Mouse (Mus musculus): Measurements from ENCODE around the gene Robo3. TPM values are rescaled to one million over a fixed set of nuclear protein-coding genes. Genes with fewer than 3 reads are reported as not detected.

Gene Robo3
- polyA plus RNA-seq (2011; ENCODE audit: insufficient read depth, insufficient read length, low read depth, missing spikeins): 1.5 and 1.7 TPM in 2 replicates

DNA sequence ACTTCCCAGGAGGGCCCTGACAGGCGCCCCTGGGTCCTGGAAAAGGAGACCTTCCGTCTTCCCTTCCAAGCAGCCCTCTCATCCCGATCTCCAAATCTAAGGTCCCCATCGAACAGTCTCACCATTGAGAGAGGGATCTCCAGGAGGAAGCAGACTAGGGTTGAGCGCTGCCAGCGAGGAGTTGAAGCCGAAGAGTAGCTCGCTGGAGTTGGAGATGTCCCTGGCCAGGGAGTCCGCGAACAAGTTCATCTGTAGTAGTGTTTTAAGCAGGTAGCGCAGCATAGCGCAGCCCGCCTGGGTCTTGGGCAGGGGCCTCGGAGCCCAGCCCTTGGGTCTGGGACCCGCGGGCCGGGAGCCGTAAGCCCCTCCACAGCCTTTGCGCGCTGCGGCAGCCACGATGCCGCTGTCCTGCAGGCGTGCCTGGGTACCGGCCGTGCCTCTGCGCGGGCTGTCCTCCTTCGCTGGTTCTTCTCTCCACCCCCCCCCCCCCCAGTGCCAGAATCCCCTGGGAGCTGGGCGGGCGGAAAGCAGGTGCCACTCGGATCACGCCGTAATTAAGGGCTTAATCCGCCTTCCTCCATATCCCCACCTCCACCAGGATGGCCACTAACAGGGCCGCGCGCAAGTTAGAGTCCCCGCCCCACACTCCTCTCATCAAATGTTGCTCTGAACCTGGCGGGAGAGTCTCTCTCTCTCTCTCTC, at the start of gene Robo3:
Gene Robo3 (minus strand): TSS at position 527 of the 702 bp plus-strand sequence.
- Histone ChIP-seq H3K9ac (ENCODE audit: low read depth, poor library complexity, severe bottlenecking) (peak within 1 kb of the TSS; percentile 33), H3K27ac (ENCODE audit: insufficient read depth, low read length) (no peak within 1 kb of the TSS), H3K4me1 (ENCODE audit: control insufficient read depth, insufficient read depth, low read length) (peaks cover 2% of the 10 kb centered on the region), H3K27me3 (ENCODE audit: control insufficient read depth, insufficient read depth, low read length, poor library complexity, severe bottlenecking) (peaks cover 8% of the 10 kb centered on the region), H3K4me3 (ENCODE audit: low read depth, low read length) (peak within 1 kb of the TSS; percentile 53), H3K36me3 (ENCODE audit: control insufficient read depth, insufficient read depth, low read length, poor library complexity, severe bottlenecking) (no peaks in the 10 kb centered on the region), H3K9me3 (replicated peaks; ENCODE audit: control insufficient read depth, insufficient read depth, low read length, poor library complexity, severe bottlenecking) (no peaks in the 10 kb centered on the region)
- no peak for TF ChIP-seq EP300 (IDR thresholded peaks at IDR 0.05; ENCODE audit: insufficient read depth, low read depth, low read length)
- no peak for TF ChIP-seq POLR2A (IDR thresholded peaks at IDR 0.05; ENCODE audit: insufficient read depth, low read length)
- TF ChIP-seq CTCF (IDR thresholded peaks at IDR 0.05; ENCODE audit: low read depth, low read length): no peak

DNA sequence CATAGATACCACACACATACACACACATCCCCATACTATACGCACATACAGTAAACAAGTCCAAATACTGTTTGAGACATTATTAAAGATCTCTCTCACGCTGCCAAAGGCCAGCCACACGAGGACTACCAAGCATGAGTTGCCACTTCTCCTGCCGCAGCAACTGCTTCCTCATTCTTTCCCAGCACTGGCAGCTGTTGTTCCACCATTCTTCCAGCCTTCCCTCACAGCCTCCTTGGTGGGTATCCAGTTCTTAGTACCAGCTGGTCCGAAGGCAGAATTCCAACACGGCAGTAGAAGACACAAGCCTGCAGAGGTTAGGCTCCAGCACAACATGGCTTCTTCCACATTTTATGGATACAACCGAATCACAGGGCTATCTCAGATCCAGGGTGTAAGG, 41.9 kb upstream of the Robo3 start:
- H3K9ac ChIP-seq (ENCODE audit: low read depth, poor library complexity, severe bottlenecking): no peak overlapping the region
- H3K27me3 ChIP-seq (ENCODE audit: control insufficient read depth, insufficient read depth, low read length, poor library complexity, severe bottlenecking): no peaks in the 10 kb centered on the region
- TF ChIP-seq EP300 (IDR thresholded peaks at IDR 0.05; ENCODE audit: insufficient read depth, low read depth, low read length) (no peak), CTCF (IDR thresholded peaks at IDR 0.05; ENCODE audit: low read depth, low read length) (no peak), POLR2A (IDR thresholded peaks at IDR 0.05; ENCODE audit: insufficient read depth, low read length) (no peak)
- H3K4me3 ChIP-seq (ENCODE audit: low read depth, low read length): no peak overlapping the region
- peaks cover 10% of the 10 kb centered on the region for H3K9me3 ChIP-seq (replicated peaks; ENCODE audit: control insufficient read depth, insufficient read depth, low read length, poor library complexity, severe bottlenecking)
- no peak overlapping the region for H3K27ac ChIP-seq (ENCODE audit: insufficient read depth, low read length)
- H3K36me3 ChIP-seq (ENCODE audit: control insufficient read depth, insufficient read depth, low read length, poor library complexity, severe bottlenecking): no peaks in the 10 kb centered on the region
- peaks cover 4% of the 10 kb centered on the region for H3K4me1 ChIP-seq (ENCODE audit: control insufficient read depth, insufficient read depth, low read length)

DNA sequence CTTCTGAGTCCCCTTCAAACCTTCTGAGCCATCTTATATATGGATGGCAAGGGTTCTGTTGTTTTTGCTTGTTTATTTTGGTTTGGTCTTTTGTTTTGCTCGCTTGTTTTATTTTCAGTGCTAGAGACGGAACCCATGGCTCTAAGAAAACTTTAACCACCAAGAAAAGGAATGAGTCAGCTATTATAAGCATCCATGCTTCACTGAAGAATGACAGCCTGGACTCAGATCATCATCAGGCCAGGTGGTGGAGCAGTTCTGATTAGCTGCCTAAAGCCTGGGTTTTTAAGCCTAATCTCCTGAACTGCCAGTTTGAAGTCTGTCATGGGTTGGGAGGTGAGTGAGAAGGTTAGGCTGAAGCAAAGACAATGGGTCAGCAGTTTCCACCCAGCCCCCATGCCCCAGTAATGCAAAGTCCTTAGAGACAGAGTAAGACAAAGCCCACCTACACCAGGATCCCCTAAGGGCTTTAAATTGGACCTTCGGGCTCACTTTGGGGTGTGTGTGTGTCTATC, 40.6 kb upstream of the Robo3 start:
- H3K9ac ChIP-seq (ENCODE audit: low read depth, poor library complexity, severe bottlenecking): no peak overlapping the region
- TF ChIP-seq EP300 (IDR thresholded peaks at IDR 0.05; ENCODE audit: insufficient read depth, low read depth, low read length) (0 out of 2 replicates have a peak, but pooled peaks have one; percentile 34), CTCF (IDR thresholded peaks at IDR 0.05; ENCODE audit: low read depth, low read length) (no peak), POLR2A (IDR thresholded peaks at IDR 0.05; ENCODE audit: insufficient read depth, low read length) (no peak)
- H3K4me3 ChIP-seq (ENCODE audit: low read depth, low read length): no peak overlapping the region
- H3K4me1 ChIP-seq (ENCODE audit: control insufficient read depth, insufficient read depth, low read length): peaks cover 4% of the 10 kb centered on the region
- H3K27me3 ChIP-seq (ENCODE audit: control insufficient read depth, insufficient read depth, low read length, poor library complexity, severe bottlenecking): no peaks in the 10 kb centered on the region
- H3K9me3 ChIP-seq (replicated peaks; ENCODE audit: control insufficient read depth, insufficient read depth, low read length, poor library complexity, severe bottlenecking): peaks cover 10% of the 10 kb centered on the region
- no peak overlapping the region for H3K27ac ChIP-seq (ENCODE audit: insufficient read depth, low read length)
- no peaks in the 10 kb centered on the region for H3K36me3 ChIP-seq (ENCODE audit: control insufficient read depth, insufficient read depth, low read length, poor library complexity, severe bottlenecking)

DNA sequence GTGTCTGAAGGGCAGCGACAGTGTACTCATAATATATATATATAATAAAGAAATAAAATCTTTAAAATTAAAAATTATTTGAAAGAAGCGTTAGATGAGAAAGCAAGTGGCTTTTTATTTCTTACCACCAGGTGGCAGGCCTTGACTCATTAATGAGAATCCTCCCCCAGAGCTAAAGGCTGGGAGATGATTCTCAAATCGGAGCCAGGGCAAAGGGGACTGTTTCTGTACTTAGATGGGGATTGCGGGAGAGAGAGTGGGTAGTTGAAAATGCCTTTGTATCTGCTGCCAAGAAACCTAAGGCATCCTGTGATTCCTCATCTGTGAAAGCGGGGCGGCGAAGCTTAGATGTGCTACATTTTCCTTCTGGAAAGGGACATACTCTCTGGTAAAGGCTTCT, 29.7 kb upstream of the Robo3 start:
- no peaks in the 10 kb centered on the region for H3K4me1 ChIP-seq (ENCODE audit: control insufficient read depth, insufficient read depth, low read length)
- H3K9ac ChIP-seq (ENCODE audit: low read depth, poor library complexity, severe bottlenecking): no peak overlapping the region
- TF ChIP-seq POLR2A (IDR thresholded peaks at IDR 0.05; ENCODE audit: insufficient read depth, low read length): no peak
- TF ChIP-seq EP300 (IDR thresholded peaks at IDR 0.05; ENCODE audit: insufficient read depth, low read depth, low read length): no peak
- no peak for TF ChIP-seq CTCF (IDR thresholded peaks at IDR 0.05; ENCODE audit: low read depth, low read length)
- no peaks in the 10 kb centered on the region for H3K9me3 ChIP-seq (replicated peaks; ENCODE audit: control insufficient read depth, insufficient read depth, low read length, poor library complexity, severe bottlenecking)
- no peak overlapping the region for H3K4me3 ChIP-seq (ENCODE audit: low read depth, low read length)
- no peak overlapping the region for H3K27ac ChIP-seq (ENCODE audit: insufficient read depth, low read length)
- H3K36me3 ChIP-seq (ENCODE audit: control insufficient read depth, insufficient read depth, low read length, poor library complexity, severe bottlenecking): no peaks in the 10 kb centered on the region
- H3K27me3 ChIP-seq (ENCODE audit: control insufficient read depth, insufficient read depth, low read length, poor library complexity, severe bottlenecking): peaks cover 21% of the 10 kb centered on the region

DNA sequence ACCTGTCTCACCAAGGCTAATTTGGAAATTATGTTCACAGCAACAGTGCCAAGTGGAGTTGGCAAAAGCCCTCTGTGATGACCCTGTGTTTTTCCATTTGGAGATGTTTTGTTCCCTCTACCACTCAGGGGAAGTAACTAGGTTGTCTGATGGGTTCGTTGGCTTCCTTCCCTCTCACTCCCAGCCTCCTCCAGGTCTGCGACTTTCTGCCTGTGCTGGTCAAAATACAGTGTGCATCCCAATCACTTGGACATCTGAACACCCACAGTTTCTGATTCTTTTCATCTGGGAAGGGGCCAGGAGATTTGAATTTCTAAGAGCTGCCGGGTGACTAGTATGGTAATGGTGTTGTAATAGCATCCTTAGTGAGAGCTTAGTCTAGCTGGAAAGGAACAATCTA, 28.5 kb upstream of the Robo3 start:
- H3K36me3 ChIP-seq (ENCODE audit: control insufficient read depth, insufficient read depth, low read length, poor library complexity, severe bottlenecking): no peaks in the 10 kb centered on the region
- no peaks in the 10 kb centered on the region for H3K9me3 ChIP-seq (replicated peaks; ENCODE audit: control insufficient read depth, insufficient read depth, low read length, poor library complexity, severe bottlenecking)
- TF ChIP-seq POLR2A (IDR thresholded peaks at IDR 0.05; ENCODE audit: insufficient read depth, low read length) (no peak), CTCF (IDR thresholded peaks at IDR 0.05; ENCODE audit: low read depth, low read length) (no peak), EP300 (IDR thresholded peaks at IDR 0.05; ENCODE audit: insufficient read depth, low read depth, low read length) (no peak)

DNA sequence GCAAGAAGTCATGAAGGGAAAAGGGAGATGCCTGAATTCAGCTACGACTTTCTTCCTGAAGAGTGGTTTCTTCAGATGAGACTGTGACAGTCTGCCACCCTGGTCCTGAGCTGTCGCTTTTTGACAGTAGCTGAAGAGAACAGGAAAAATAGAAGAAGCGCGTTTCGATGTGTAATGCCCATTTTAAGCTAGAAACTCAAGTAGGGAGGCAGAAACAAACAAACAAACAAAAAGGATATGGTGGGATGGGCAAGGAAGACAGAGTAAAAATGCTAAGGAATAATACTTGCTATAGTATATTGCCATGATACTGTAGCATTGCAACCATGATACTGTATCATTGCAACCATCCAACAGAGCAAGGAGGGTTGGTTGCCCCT, 27.9 kb upstream of the Robo3 start:
- TF ChIP-seq CTCF (IDR thresholded peaks at IDR 0.05; ENCODE audit: low read depth, low read length): no peak
- no peak for TF ChIP-seq EP300 (IDR thresholded peaks at IDR 0.05; ENCODE audit: insufficient read depth, low read depth, low read length)
- no peak for TF ChIP-seq POLR2A (IDR thresholded peaks at IDR 0.05; ENCODE audit: insufficient read depth, low read length)
- peaks cover 22% of the 10 kb centered on the region for H3K27me3 ChIP-seq (ENCODE audit: control insufficient read depth, insufficient read depth, low read length, poor library complexity, severe bottlenecking)
- H3K27ac ChIP-seq (ENCODE audit: insufficient read depth, low read length): no peak overlapping the region
- H3K9me3 ChIP-seq (replicated peaks; ENCODE audit: control insufficient read depth, insufficient read depth, low read length, poor library complexity, severe bottlenecking): no peaks in the 10 kb centered on the region
- H3K4me1 ChIP-seq (ENCODE audit: control insufficient read depth, insufficient read depth, low read length): no peaks in the 10 kb centered on the region
- no peaks in the 10 kb centered on the region for H3K36me3 ChIP-seq (ENCODE audit: control insufficient read depth, insufficient read depth, low read length, poor library complexity, severe bottlenecking)
- H3K4me3 ChIP-seq (ENCODE audit: low read depth, low read length): peak overlapping the region; percentile 16; the same call in 1 of the 2 replicates
- 0 out of 2 replicates have a peak overlapping the region, but pooled peaks have one; percentile 50 for H3K9ac ChIP-seq (ENCODE audit: low read depth, poor library complexity, severe bottlenecking)

More for the DNA sequence above, 28.5 kb upstream of the Robo3 start:
- no peak overlapping the region for H3K27ac ChIP-seq (ENCODE audit: insufficient read depth, low read length)
- H3K9ac ChIP-seq (ENCODE audit: low read depth, poor library complexity, severe bottlenecking): no peak overlapping the region
- no peaks in the 10 kb centered on the region for H3K4me1 ChIP-seq (ENCODE audit: control insufficient read depth, insufficient read depth, low read length)
- H3K4me3 ChIP-seq (ENCODE audit: low read depth, low read length): no peak overlapping the region
- H3K27me3 ChIP-seq (ENCODE audit: control insufficient read depth, insufficient read depth, low read length, poor library complexity, severe bottlenecking): peaks cover 21% of the 10 kb centered on the region
